Mouse (Mus musculus) C2C12 (cell line): Measurements from ENCODE around the gene Mapk8ip1.

Experiments
- CTCF ChIP-seq: IDR thresholded peaks from one replicate; pipeline ENCODE4 v1.5.1; 2011; ENCODE audit not compliant: control insufficient read depth, insufficient read depth, insufficient read length
- MAX ChIP-seq: IDR thresholded peaks from one replicate; pipeline ENCODE4 v1.6.1; 2011; ENCODE audit warnings: mild to moderate bottlenecking, control low read depth

DNA sequence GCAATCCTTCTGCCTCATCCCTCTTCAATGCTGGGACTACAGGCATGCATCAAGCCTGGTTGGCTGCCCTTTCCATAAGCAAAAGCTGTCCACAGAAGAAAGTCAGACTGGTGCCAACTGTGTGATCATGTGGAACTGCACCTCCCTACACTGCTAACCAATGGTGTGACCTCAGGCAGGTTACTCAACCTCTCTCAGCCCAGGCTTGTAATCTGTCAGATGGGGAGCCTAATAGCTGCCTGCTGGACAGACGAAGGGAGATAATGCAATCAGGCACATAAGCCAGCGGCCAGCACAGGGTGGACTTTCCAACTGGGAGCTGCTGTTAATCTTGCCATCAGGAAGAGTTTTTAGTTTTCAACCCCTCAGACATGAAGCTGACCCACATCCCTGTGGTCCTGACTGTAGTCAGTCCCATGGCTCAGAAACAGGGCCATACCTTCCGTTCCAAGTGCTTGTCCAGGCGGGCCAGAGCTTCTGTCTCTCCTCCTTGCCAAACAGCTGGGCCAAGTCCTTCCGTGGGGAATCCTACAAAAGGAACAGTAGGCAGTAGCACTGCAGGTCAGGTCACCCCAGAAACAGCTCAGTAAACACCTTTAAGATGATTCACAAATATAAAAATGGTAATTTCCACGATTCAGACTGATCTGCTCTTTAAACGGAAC, 20.8 kb upstream of the Mapk8ip1 start:
- no peak for TF ChIP-seq CTCF
- no peak for TF ChIP-seq MAX
